Mouse (Mus musculus) B cell, adult (primary cell): ENCODE measurements around the gene Sp4. TPM values are rescaled to one million over a fixed set of nuclear protein-coding genes. Genes with fewer than 3 reads are reported as not detected.

Experiments
- total RNA-seq: library from RNA; stranded (reverse); gene quantifications from 4 replicates; pipeline ENCODE4 v1.2.4, GENCODE M21; 2023; ENCODE audit not compliant: inconsistent age

Gene Sp4
- 53.7 to 80.9 TPM (median 75.6 TPM) in 4 replicates for total RNA-seq

DNA sequence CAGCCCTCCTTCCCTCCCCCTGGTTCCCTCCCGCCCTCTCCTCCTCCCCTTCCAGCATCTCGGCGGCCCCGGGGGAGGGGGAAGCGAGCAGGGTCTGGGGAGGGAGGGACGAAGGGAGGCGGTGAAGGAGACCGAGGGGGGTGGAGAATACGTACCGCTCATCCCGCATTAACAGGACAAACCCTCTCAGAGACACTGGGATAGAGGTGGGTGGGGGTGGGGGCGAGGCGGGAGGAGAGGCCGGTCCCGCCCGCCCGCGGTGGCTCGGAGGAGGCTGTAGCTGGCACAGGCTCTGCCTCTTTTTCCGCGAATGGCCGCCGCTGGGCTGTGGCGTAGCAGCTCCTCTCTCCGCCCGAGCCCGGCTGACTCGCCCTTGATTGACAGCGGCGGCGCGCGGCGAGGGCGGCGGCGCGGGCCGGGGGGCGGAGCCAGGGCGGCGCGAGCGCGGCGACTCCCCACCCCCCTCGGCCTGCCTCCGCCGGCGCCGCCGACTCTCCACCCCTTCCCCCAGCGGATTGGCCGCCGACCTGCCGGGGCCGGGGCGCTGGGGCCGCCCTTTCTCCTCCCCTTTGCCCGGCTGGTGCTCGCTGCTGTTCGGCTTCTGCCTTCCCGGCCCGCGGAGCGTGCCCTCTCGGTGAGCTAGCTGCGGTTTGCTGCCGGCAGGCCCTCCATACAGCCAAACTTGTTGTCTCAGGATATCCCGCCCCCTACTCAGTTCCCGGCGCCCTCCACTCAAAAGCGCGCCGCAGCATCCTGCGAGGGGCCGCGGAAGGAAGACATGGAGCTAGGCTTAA is at the start of gene Sp4:
TSS of gene Sp4 (minus strand) at position 369 of the 794 bp plus-strand sequence.

GRCm38 (mm10) chr12:118198386-118199093 is 102.7 kb downstream of the Sp4 start, which contains the start of gene Dnah11:
Dnah11 (minus strand) TSS chr12:118199043.

Other genes with a start within 250 kb of the Sp4 start
- 0.06 TPM in 2 of 4 replicates, not detected in the others for gene Dnah11, start 102.4 kb downstream of the Sp4 start, total RNA-seq